Mouse (Mus musculus) embryo, embryonic 11.5 days (tissue): ENCODE measurements around the gene A730049H05Rik.

Source experiments
- DNase-seq: peaks from one replicate; pipeline ENCODE4 v3.0.0-alpha.2; 2012; ENCODE audit warnings: low read depth, low spot score

Gene A730049H05Rik

DNA sequence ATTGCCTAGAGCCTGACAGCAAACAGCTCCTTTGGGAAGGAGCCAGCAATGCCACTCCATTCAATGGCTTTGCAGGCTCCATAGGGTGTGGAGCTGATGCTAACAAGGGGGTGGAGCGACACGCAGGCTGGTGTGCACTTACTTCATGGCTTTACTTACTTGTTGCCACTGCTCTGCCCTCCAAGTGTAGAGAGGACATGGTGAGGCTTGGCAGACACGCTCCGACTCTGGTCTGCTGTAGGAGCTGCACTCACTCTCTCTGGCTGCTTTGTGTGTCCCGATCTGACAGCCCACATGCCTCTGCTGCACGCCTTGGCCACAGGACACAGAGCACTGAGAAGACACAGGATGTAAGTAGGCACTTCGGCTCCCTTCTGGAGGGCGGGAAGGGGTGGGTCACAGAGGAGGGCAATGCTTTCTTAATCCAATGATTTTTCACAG, at the start of gene A730049H05Rik:
Gene A730049H05Rik, plus strand, starts transcription at position 168 of the 441 bp plus-strand sequence.
- no peak for DNase-seq

DNA sequence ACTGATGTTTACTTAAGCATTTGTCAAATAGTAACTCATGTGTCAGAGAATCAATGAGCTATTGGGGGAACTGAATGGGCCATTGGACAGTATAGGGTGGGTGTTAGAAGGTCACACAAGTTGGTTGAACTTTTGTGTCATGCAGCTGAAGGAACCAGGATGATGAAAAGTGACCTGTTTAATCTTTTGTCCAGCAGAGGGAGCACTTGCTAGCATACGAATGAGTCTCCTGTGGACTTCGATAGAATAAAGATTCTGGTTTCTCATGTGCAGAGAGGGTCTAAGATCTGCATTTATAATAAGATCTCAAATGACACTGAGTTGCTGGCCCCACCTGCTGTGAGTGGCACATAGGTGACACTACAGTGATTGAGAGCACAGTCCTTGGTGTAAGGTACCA, 39.9 kb upstream of the A730049H05Rik start:
- DNase-seq = peak; percentile 53

DNA sequence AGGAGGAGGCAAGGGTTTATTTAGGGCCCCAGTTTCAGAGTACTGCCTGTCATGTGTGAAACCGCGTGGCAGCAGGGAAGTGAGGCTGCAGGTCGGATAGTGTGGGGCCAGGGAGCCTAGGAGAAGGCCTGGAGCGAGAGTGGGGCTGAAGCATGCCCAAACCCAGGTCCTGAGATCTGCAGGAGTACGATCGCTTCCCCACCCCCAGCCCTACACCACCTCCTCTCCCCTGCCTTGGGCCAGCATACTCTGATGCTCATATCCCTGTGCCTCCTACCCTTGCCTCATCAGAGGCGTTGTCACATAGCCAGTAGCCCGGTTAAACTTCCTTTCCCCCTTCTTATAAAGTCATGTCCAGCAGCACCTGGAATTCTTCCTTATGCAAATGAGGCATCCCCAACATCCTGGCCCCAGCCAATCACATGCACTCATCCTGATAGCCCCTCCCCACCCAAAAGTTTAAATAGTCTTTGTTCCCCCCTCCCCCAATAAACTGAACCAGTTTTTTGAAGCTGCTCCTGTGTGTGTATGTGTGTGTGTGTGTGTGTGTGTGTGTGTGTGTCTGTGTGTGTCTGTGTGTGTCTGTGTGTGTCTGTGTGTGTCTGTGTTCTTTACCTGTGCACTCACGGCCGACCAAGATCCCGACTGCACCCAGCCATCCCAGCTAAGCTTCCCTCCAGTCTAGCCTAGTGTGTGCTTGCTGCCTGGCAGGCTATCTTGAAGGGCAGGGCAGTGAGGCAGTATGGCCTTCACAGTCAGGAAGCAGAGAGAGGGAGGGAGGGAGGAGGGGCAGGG, 36.9 kb upstream of the A730049H05Rik start:
- DNase-seq = no peak

DNA sequence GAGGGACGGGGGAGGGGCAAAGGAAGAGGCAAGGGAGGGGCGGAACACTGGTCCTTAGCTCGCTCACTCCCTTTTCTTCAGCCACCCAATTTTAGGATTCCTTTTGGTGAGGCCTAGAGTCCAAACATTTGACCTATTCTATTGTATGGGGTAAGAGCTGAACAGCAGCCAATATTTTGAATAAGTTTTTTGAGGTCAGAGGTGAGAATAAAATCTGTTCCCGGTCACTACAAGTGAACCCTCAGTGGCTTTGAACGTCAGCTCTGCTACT, 36.4 kb upstream of the A730049H05Rik start:
- no peak for DNase-seq

GRCm38 (mm10) chr6:92781446-92781845, 34.8 kb upstream of the A730049H05Rik start:
- no peak for DNase-seq

DNA sequence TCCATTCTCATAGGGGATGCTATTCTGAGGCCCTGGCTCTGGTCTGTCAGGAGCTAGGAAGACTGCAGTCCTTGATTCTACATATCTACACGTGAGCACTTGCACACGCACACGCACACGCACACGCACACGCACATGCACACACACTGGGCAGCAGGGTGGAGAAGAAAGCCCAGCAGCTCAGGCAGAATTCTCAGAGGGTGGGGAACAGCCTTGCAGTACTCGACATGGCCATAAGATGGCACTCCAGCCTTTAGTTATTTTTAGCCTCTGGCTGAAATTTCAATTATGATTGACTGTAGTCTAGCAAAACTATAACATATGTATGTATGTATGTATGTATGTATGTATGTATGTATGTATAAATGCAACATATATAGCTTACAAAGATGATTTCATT, 31.5 kb upstream of the A730049H05Rik start:
- peak; percentile 46 for DNase-seq

- no peak for DNase-seq
Observed at GRCm38 (mm10) chr6:92786701-92787375, 29.4 kb upstream of the A730049H05Rik start.

GRCm38 (mm10) chr6:92787376-92787712, 28.9 kb upstream of the A730049H05Rik start:
- peak; percentile 80 for DNase-seq

DNA sequence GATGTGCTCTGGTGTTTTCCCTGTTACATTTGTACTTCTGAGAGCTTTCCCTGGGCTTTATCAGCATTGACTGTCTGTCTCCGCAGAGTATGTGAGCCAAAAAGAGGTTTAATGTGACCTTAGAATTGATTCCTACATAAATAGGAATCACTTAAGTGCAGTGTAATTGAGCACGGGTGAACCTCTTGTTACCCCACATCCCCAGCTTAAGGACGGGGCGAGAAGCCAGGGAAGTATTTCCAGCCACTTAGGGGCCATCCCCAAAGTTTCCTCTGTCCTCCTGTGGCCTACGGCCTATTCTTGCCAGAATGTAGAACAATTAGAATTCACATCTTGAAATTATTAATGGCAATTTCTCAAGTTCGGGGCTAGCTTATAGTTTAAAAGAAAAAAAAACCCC, 22.5 kb upstream of the A730049H05Rik start:
- DNase-seq = no peak

DNA sequence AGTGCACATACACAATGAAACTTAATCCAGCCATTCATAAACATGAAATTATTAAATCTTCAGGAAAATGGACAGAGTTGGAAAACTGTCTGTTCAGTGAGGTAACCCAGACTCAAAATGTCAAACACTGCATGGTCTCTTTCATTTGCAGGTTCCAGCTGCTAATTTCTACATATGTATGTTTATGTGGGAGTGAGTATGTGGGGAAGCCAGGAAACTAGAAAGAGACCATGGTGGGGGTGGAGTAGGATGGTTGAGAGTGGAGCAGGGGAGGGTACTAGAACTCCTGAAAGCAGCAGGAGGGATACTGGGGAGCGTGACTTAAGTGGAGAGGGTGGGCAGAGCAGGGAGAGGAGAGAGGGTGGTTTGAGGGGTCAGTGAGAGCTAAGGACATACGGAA, 14.8 kb upstream of the A730049H05Rik start:
- no peak for DNase-seq

DNA sequence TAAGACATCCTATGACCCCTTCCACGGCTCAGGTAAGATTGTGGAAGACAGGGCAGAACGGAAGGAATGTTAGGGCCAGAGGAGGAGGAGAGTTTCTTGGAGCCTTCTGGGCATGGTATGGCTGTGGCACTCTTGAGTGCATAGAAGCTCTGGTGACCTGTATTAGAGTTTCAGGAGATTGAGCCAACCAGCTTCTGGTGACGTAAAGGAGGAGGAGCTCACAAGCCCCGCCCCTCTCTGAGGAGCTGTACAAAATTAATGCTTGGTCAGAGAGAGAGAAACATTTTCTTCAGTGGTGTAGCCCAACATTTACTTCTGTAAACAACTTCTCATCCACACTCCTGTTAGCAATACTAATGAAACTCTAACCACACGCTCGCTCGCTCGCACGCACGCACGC, 13.9 kb upstream of the A730049H05Rik start:
- DNase-seq = no peak

DNA sequence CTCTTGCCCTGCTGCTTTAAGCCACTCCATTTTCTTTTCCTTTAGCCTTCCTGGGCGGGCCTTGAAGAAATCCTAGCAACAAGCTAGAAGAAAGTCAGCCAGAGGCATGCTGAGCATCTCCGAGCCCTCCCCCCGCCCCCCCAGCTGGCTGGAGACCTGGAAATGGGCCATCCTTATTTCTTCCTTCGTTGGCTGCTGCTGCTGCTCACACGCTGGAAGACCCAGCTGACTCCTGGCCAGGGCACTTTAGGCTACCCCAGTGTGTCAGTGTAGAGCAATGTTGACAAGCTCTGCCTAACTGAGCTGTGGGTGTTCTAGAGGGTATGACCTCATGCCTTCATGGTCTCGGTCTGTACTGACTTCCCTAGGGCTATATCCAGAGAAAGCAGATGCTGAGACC, 13.1 kb upstream of the A730049H05Rik start:
- no peak for DNase-seq

GRCm38 (mm10) chr6:92804254-92804971, 11.9 kb upstream of the A730049H05Rik start:
- no peak for DNase-seq

DNA sequence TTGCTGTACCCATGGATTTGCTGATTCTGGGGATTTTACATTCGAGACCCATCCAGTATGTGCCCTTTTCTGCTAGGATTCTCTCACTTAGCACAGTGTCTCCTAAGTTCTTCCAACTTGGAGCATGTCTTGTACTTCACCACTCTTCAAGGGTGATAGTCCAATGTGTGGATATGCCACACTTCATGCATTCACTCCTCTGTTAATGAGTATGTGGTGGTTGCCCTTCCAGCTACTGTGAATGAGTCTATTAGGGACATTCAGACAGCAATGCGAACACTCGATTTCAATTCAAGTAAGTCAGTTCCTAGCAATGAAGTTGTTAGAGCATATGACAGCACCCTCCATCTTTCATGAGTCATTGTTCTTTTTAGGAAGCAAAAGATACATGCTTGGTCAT, 6.5 kb upstream of the A730049H05Rik start:
- no peak for DNase-seq

- no peak for DNase-seq
Observed at GRCm38 (mm10) chr6:92810628-92811027, 5.7 kb upstream of the A730049H05Rik start.

GRCm38 (mm10) chr6:92811566-92811965, 4.7 kb upstream of the A730049H05Rik start:
- DNase-seq = no peak

DNA sequence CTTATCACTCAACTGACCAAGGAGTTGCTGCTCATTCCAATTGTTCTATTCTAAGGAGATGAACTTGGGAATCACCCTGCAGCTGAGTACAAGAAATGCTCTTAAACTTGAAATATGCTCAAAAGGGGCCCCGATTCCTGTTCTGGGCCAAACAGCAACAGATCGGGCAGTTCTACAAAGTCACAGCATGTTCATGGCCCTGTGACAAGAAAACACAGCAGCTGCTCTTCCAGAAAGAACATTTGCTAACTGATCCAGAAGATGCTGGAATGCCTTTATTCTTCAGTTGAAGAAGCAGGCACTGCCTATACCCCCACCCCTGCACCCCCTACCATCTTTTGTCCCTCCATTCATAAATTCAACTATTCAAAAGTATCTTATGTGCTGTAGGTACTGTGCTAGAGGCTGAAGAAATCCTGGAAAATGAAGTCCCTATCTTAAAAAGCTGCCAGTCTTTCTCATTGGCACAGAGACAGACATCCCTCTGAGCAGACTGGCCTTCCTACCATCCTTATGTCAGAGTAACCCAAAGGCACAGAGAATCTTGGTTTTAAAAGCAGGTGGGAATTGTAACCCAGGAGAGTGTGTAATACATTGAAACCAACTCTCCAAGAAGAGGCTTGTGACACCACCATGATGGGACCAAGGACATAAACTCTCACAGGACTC, 3.4 kb upstream of the A730049H05Rik start:
- DNase-seq = no peak

- DNase-seq = no peak
Observed at GRCm38 (mm10) chr6:92817661-92818060, 1.4 kb downstream of the A730049H05Rik start.

GRCm38 (mm10) chr6:92821606-92822005, 5.3 kb downstream of the A730049H05Rik start:
- no peak for DNase-seq

GRCm38 (mm10) chr6:92822006-92822405, 5.7 kb downstream of the A730049H05Rik start:
- no peak for DNase-seq

DNA sequence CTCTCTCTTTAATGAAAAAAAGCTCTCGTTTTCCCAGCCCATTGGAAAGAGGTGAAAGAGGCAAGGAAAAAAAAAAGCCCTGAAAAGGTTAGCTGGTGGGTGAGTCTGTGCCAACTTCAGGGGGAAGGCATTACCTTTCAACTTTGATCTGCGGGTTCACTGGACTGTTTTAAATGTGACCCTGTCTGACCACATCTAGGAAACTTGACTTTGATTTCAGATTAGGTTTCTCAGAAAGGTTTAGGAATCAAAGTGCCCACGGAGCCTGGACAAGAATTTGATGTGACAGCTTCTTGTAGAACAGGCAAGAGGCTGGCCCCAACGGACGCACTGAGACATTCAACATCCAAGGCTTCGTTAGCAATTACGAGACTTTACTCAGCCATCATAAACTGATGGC, 7.7 kb downstream of the A730049H05Rik start:
- no peak for DNase-seq

- no peak for DNase-seq
Observed at GRCm38 (mm10) chr6:92826561-92826960, 10.3 kb downstream of the A730049H05Rik start.
